Mouse (Mus musculus) ovary, postnatal 10 days (tissue): Measurements from ENCODE around the gene Flt4.
"Not testable (repeated sequence)": the region's sequence is repeated elsewhere in the genome, so short reads cannot be mapped to it uniquely, and the experiment has no call there.

Source experiments
- DNase-seq: peaks from one replicate; pipeline ENCODE4 v3.0.0; 2022; ENCODE audit warnings: low spot score

Gene Flt4

GRCm38 (mm10) chr11:49608938-49609867 lies at the start of gene Flt4:
Gene Flt4 (plus strand): TSS chr11:49609263.
- not testable (repeated sequence) for DNase-seq

- not testable (repeated sequence) for DNase-seq
Observed at GRCm38 (mm10) chr11:49575054-49575453, 34.0 kb upstream of the Flt4 start.

- not testable (repeated sequence) for DNase-seq
Observed at GRCm38 (mm10) chr11:49580452-49580851, 28.6 kb upstream of the Flt4 start.

DNA sequence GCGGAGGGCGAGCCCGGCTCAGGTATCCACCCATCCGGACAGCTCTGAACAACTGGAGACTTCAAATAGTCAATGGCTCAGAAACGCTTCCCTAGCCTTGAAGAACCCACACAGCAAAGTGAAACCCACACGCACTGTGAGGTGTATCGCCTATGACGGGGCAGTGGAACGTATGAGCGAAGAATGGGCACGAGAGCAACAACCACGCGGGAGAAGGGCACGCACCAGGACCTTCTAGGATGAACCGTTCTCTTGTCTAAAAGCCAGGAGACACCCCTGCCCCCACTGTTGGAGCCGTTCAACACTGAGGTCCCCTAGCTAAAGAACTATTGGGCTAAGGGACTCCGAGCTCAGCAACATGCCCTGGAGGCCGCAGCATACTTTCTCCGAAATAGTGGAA lies 18.9 kb upstream of the Flt4 start:
- no peak for DNase-seq

- not testable (repeated sequence) for DNase-seq
Observed at GRCm38 (mm10) chr11:49597149-49597548, 11.9 kb upstream of the Flt4 start.

DNA sequence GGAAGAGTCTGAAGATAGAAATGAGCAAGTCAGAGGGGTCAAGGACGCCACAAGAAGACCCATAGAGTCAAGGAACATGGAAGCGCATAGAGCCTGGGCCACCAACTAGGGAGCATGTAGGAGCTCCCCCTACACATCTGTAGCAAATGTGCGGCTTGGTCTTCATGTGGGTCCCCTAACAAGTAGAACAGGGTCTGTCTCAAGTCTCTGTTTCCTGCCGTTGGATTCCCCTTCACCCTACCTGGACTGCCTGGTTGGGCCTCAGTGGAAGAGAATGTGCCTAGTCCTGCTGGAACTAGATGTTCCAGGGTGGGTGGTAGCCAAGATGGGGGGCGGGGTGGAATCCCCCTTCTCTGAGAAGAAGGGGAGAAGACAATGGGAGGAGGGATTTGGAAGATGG lies 757 bp upstream of the Flt4 start:
- not testable (repeated sequence) for DNase-seq

DNA sequence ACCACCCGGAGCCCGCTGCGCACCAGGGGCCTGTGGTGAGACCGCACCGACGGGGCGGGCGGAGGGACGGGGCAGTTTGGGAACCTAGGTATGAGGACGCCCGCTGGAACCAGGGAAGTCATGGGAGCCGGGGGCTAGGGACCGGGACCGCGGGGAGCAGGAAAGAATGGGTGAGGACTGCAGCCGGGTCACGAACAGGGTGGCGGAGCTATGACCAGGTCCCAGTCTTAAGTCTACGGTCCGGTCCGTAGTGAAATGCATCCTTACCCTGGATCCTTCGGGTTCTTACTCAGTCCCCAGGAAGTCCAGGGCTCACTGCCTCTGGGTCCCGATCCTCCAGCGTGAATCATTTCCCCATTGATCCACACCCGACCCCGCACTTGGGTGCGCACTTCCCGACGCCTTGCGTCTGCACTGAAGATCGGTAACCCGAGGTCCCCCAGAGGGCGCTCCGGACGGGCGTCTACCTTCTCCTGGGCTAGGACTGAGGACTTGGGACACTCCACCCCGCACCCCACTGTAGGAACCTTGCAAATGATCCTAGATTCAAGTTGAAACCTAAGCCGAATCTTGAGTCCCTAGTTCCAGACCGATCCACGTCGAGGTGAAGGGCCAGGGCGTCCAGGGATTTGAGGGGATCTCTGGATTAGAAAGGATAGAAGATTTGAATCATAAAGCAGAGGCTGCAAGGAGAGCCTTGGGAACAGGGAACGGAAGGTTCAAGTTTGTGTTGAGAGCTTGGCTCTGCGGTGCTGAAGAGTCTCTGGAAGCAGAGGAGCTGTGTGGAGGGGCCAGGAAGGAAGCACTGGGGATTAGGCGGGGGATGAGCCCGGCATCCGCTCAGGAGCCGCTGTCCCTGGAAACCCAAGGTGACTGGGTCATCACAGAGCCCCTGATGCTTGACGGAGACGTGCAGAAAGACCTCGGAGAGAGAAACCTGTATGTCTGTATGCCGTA lies 1.1 kb downstream of the Flt4 start:
- DNase-seq: not testable (repeated sequence)

GRCm38 (mm10) chr11:49611349-49611748 lies 2.3 kb downstream of the Flt4 start:
- not testable (repeated sequence) for DNase-seq

DNA sequence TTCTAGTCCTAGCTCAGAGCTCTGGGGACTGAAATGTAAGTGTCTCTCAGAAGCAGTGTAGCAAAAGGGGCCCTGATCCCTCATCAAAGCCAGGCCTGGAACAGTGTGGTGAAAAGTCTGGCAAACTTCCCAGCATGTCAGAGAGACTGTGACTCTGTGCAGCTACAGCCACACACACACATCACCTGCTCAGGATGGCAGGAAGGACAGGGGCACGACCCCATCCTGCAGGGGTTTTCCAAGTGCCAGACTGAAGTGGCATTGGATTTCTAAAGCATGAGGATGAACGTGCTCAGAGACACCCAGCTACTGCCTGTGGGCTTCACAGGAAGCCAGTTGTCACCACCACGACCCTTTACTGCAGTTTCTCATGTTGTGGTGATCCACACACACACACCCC lies 3.1 kb downstream of the Flt4 start:
- no peak for DNase-seq

- DNase-seq: no peak
Observed at GRCm38 (mm10) chr11:49613349-49613748, 4.3 kb downstream of the Flt4 start.

- no peak for DNase-seq
Observed at GRCm38 (mm10) chr11:49615856-49616725, 7.0 kb downstream of the Flt4 start.

DNA sequence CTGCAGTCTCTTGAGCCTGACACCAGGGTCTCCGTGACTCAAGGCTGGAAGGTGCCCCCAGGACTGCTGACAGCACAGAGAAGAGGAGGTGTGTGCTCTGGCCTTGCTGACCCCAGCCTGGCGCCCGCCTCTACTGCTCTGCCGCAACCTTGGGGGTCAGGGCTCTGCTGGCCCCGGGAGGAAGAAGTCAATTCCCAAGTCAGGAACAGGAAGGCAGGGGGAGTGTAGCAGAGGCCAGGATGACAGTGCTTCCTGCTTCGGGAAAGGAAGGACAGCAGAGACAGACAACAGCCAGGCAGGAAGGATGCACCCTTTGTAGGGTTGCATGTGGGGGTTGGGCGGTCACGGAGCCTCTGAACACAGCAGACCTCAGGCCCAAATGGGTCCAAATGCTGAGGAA lies 9.4 kb downstream of the Flt4 start:
- DNase-seq: no peak

DNA sequence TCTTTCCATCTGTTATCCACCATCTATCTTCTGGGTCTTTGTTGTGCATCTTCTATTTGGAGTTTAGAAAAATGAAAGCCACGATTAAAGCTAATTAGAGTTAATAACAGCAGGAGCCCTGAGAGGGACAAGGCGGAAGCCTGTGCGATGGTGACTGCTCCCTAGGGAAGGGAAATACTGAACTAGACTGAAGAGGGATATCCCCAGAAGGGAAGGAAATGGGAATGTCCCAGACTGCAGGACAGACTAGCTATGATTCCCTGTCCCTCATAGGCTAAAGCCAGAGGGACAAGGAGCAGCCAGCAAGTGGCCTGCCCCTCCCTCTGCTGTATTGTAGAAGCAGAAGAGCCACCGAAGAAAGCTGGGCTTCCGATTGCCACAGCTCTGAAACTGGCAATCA lies 12.9 kb downstream of the Flt4 start:
- no peak for DNase-seq

GRCm38 (mm10) chr11:49624156-49624555 lies 15.1 kb downstream of the Flt4 start:
- DNase-seq: no peak

DNA sequence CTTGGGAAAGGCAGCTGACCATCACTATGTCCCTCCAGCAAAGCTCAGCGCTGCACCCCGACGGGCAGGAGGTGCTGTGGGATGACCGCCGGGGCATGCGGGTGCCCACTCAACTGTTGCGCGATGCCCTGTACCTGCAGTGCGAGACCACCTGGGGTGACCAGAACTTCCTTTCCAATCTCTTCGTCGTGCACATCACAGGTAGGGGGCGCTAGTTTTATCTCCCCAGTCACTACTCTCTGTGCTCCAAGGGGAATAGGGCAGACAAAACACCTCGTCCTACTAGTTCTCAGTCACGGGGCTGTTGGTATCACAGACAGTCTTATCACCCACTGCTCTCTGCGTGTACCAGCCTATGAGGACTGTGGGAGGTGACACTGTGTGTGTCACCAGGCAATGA lies 16.8 kb downstream of the Flt4 start:
- DNase-seq: no peak

DNA sequence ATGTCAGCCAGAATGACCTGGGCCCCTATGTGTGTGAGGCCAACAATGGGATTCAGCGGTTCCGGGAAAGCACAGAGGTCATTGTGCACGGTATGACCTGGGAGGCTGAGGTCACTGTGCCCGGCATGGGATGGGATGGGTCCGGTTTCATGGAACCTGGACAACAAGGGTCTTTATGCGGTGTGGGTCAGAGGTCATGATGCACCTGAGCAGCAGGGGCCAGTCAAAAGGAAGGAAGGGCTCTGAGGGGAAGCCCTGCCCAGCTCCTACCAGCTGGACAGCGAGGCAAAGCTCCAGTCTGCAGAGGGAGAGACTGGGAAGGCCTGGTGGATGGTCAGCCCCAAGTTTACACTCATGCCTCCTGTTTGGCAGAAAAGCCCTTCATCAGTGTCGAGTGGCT lies 17.7 kb downstream of the Flt4 start:
- no peak for DNase-seq

GRCm38 (mm10) chr11:49631154-49631553 lies 22.1 kb downstream of the Flt4 start:
- no peak for DNase-seq

DNA sequence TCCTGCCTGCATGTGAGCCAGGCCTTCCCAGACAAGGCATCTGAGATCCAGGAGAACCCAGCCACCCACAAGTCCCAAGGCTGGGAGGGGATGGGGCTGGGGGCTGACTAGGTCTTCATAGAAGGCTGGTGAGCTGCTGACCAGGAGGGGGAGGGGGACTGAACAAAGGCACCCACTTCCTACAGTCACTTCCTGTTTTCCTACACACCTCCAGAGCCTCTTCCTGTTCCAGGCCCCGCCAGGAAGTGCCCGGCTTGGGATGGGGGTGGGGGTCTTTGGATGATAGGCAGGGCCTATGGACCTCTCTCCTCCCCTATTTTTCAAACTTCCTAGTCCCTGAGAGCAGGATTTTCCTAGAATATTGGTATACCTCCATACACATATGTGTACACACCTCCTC lies 23.2 kb downstream of the Flt4 start:
- DNase-seq: no peak

DNA sequence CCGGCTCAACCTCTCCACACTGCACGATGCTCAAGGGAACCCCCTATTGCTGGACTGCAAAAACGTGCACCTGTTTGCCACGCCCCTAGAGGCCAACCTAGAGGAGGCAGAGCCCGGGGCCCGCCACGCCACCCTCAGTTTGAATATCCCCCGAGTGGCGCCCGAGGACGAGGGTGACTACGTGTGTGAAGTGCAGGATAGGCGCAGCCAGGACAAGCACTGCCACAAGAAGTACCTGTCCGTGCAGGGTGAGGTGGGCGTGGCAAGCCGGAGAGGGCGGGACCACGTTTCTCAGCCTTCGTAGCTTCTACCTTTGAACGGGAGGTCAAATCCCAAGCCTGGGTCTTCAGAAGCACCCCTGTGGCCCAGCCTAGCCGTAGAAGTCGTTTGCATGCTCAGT lies 25.0 kb downstream of the Flt4 start:
- DNase-seq: no peak

DNA sequence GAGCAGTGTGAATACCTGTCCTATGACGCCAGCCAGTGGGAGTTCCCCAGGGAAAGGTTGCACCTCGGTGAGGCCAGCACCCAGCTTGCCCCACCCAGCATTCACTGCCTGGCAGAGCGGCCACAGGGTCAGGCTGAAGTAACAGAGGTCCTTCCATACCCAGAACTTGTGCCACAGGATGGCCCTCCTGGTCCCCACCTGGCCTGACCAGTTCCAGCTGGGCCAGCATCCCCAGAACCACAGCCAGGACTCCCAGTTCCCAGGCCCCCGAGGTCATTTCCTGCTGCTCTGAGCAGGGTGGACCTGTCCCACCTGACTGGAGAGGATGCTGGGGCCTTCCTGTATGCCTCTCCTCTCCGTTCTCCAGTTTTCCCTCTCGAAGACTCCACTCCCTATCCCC lies 26.6 kb downstream of the Flt4 start:
- no peak for DNase-seq

DNA sequence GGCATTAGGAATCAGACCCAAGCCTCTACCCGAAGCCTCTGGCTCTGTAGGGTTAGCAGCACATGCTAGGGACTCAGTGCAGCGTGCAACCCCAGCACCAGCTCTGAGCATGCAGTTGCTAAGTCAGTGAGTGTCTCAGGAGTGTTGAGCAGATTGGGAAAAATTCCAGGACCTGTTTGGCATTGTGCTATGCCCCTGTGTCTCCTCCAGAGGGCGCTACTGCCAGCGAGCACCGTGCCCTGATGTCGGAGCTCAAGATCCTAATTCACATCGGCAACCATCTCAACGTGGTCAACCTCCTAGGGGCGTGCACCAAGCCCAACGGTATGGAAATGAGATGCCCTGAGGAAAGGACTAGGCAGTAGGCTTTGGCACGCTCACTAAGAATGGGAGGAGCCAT lies 27.4 kb downstream of the Flt4 start:
- no peak for DNase-seq

DNA sequence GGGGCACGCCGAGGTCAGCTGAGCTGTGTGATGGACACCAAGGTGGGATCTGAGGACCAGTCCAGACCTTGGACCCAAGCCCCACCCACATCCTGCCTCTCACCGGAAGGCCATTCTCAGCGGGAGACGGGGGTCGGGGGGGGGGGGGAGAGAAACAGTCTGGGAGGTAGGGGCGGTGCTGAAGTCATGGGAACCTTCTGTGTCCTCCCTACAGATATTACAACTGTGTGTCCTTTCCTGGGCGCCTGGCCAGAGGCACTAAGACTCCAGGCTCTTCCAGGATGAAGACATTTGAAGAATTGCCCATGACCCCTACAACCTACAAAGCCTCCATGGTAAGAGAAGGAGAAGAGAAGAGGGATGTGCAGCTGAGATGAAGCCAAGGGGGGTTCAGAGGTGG lies 36.6 kb downstream of the Flt4 start:
- no peak for DNase-seq
